Mouse (Mus musculus): ENCODE measurements at regions not wholly inside any gene's neighbourhood (a gene's known extent, or its start where the extent isn't known, plus 50 kb on each side); places are given as distances from the start of the nearest gene placed in this dataset.
A peak's percentile ranks its signal among the peaks of the same experiment; 100 is the strongest.

DNA sequence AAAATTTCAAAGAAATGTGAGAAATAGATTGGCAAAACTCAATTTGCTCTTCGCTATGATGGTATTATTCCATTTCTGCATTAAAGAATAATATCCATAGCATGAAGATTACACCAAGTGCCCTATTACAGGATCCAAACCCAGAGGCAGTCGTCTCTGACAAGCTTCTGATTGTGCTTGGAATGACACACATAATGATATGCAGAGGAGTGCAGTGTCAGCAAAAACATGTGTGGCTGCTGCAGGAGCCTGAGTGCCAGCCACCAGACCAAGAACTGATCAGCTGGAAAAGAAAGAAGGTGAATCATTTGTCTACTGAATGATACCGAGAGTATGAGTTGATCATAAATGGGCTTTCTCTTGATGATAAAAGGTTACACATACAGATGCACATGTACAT, 137.3 kb downstream of the Il15 start:
- DNase-seq (ENCODE audit: low spot score) = no peak

DNA sequence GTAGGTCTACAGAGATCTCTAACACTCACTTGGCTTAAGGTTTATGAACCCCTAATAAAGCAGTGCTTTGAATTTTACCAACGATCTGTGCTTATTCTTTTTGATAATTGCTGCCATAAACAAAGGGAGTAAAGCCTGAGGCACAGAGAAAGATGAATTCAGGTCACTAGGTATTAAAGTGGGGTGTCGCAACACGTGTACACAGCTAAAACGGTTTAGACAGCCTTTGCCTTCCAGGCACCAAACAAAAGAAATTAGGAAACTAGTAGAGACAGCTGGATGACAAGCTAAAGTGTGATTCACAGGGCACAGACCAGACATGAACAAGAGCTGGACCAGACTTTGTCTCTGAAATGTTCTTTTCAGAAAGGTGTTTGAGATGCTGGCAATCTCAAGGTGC, 140.8 kb downstream of the Il15 start:
- DNase-seq (ENCODE audit: low spot score) = no peak

DNA sequence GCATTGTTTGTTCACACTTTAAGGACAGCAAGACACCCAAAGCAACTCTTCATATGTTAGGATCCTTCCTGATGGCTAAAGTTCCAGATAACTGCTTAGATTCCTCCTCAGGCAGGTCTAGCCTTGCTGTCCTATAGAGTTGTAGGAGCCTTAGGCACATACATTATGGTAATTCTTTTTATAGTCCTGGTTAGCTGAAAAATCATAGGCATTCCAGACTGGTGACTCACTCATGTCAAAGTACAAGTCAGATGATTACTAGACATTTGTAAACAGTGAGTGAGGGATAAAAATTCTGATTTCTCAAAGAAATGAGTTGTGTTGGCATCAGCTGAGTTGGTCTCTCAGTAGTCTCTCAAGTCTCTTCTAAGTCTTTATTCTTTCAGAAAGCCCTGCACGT, 142.4 kb downstream of the Il15 start:
- no peak for DNase-seq (ENCODE audit: low spot score)

- DNase-seq (ENCODE audit: low spot score) = no peak
Measured at GRCm38 (mm10) chr8:82255815-82256214, 147.2 kb downstream of the Il15 start.

GRCm38 (mm10) chr8:82252406-82252805, 150.6 kb downstream of the Il15 start:
- no peak for DNase-seq (ENCODE audit: low spot score)

GRCm38 (mm10) chr8:82249841-82250577, 153.0 kb downstream of the Il15 start:
- DNase-seq (ENCODE audit: low spot score) = no peak

- no peak for DNase-seq (ENCODE audit: low spot score)
Measured at GRCm38 (mm10) chr8:82244076-82244475, 158.9 kb downstream of the Il15 start.

DNA sequence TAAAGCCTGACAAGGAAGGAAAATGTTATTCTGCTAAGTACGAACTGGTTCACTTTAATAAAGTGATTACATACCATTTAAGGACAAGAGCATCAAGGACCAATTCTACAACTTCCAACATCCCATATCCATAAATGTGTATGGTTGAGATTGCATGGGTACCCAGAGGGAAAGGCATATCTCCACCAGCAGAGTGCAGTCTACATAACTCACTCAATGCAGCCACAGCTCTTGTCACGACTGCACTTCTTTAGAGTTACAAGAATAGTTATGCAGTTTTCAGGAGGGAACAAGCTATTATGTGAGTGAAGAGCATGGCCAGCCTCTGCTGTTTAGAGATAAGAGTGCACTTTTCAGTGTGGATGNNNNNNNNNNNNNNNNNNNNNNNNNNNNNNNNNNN, 173.1 kb downstream of the Il15 start:
- DNase-seq (ENCODE audit: low spot score) = no peak

- no peak for DNase-seq (ENCODE audit: low spot score)
Measured at GRCm38 (mm10) chr8:82201746-82202145, 201.3 kb downstream of the Il15 start.

- DNase-seq (ENCODE audit: low spot score) = no peak
Measured at GRCm38 (mm10) chr8:82200176-82200575, 202.8 kb downstream of the Il15 start.

GRCm38 (mm10) chr8:82196504-82196903, 206.5 kb downstream of the Il15 start:
- DNase-seq (ENCODE audit: low spot score) = peak; percentile 15

DNA sequence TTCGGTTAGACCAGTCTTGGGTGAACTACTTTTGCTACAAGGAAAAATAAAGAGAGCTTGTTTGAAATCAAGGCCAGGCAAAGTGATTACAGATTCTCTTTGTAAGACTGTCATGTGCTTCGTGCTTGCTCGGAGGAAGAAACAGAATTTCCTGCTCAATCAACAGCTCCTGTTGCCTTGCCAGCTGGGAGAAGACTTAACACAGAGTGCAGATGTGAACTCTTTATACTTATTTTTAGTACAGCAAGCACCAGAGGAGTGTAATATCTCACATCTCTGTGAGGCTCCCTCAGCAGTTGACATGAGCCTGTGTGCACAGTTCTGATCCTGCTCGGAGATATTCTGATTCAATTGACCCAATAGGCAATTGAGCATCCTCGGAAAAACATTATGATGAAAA, 207.9 kb downstream of the Il15 start:
- DNase-seq (ENCODE audit: low spot score) = no peak

GRCm38 (mm10) chr8:82191011-82191410, 212.0 kb downstream of the Il15 start:
- no peak for DNase-seq (ENCODE audit: low spot score)

- no peak for DNase-seq (ENCODE audit: low spot score)
Measured at GRCm38 (mm10) chr8:82187138-82187880, 215.7 kb downstream of the Il15 start.

DNA sequence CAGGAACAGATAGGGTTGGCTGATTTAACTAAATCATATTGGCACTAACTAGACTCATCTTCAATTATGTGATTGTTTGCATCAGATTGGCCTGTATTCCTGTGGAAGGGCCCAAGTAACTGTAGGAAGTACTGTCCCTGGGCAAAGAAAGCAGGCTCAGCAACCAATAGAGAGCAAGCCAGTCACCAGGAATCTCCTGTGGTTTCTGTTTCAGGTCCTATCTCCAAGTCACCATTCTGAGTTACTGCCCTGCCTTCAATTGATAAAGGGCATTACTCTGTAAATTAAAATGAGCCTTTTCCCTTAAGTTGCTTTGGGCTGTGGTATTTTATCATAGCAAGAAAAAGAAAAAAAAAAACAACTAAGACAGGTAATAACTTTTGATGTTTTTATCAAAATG, 219.0 kb downstream of the Il15 start:
- no peak for DNase-seq (ENCODE audit: low spot score)

Data from layer of hippocampus, adult 11-12 months (tissue).